Mouse (Mus musculus): Measurements from ENCODE around the gene Slc35b4.

Slc35b4 gene

DNA sequence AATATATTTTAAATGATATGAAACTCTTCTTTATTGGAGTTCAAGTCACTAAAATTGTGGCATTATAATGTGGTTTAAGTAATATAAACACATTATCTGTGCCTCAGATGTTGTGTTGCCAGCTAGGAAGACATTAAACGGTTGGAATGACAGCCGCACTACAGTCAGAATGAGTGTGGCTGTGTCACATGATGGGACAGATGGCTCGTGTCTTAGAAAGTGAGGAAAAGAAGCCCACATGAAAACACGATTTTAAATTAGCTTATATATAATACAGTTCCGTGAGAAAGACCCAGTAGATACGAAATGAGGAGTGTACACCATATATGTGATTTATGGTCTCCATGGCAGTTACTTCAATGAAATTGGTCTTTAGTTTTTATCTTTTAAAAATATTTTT is 65.5 kb downstream of the Slc35b4 start:
- DNase-seq = no peak

- DNase-seq = no peak
Observed at GRCm38 (mm10) chr6:34110571-34110970, 66.3 kb downstream of the Slc35b4 start.
